Mouse (Mus musculus): ENCODE data around the gene Gsg1l. TPM values are rescaled to one million over a fixed set of nuclear protein-coding genes. Genes with fewer than 3 reads are reported as not detected.

The Gsg1l gene
- polyA plus RNA-seq, 1 experiment from 2014 or later = 4.7 TPM

GRCm38 (mm10) chr7:126094738-126095137 lies 12.5 kb upstream of the Gsg1l start:
- Histone ChIP-seq H3K4me3 (no peak overlapping the region), H3K9me3 (peaks cover 5% of the 10 kb centered on the region; the same call in 1 of the 2 replicates), H3K36me3 (peaks cover 41% of the 10 kb centered on the region), H3K27ac (no peak overlapping the region), H3K4me1 (replicated peaks) (no peaks in the 10 kb centered on the region), H3K27me3 (ENCODE audit: insufficient read depth, poor library complexity, severe bottlenecking) (no peaks in the 10 kb centered on the region)
- no peak for DNase-seq (ENCODE audit: low spot score)
- whole genome bisulfite sequencing = 89% methylated on average over 5 of the region's 5 CpGs

GRCm38 (mm10) chr7:126093162-126093561 lies 11.0 kb upstream of the Gsg1l start:
- no peaks in the 10 kb centered on the region for H3K4me1 ChIP-seq (replicated peaks)
- H3K36me3 ChIP-seq = peaks cover 27% of the 10 kb centered on the region
- WGBS = 52% methylated on average over 3 of the region's 3 CpGs
- H3K27me3 ChIP-seq (ENCODE audit: insufficient read depth, poor library complexity, severe bottlenecking) = no peaks in the 10 kb centered on the region
- H3K9me3 ChIP-seq = peaks cover 5% of the 10 kb centered on the region; the same call in 1 of the 2 replicates
- H3K4me3 ChIP-seq = no peak overlapping the region
- no peak overlapping the region for H3K27ac ChIP-seq
- DNase-seq (ENCODE audit: low spot score) = no peak

- WGBS = 21% methylated on average over 6 of the region's 6 CpGs
- H3K27me3 ChIP-seq (ENCODE audit: insufficient read depth, poor library complexity, severe bottlenecking) = peaks cover 24% of the 10 kb centered on the region
- H3K36me3 ChIP-seq = no peaks in the 10 kb centered on the region
- H3K27ac ChIP-seq = no peak overlapping the region
- peak; percentile 60 for DNase-seq (ENCODE audit: low spot score)
- peaks cover 5% of the 10 kb centered on the region; the same call in 1 of the 2 replicates for H3K9me3 ChIP-seq
- H3K4me1 ChIP-seq (replicated peaks) = peaks cover 23% of the 10 kb centered on the region
- H3K4me3 ChIP-seq = no peak overlapping the region
Observed at GRCm38 (mm10) chr7:126089782-126090181, 7.6 kb upstream of the Gsg1l start.

- 20% methylated on average over 6 of the region's 6 CpGs for WGBS
Observed at GRCm38 (mm10) chr7:126088155-126088554, 5.9 kb upstream of the Gsg1l start.

GRCm38 (mm10) chr7:126087602-126088001 lies 5.4 kb upstream of the Gsg1l start:
- Histone ChIP-seq H3K36me3 (no peaks in the 10 kb centered on the region), H3K4me3 (no peak overlapping the region), H3K27ac (no peak overlapping the region), H3K27me3 (ENCODE audit: insufficient read depth, poor library complexity, severe bottlenecking) (peaks cover 46% of the 10 kb centered on the region), H3K9me3 (peaks cover 5% of the 10 kb centered on the region; the same call in 1 of the 2 replicates), H3K4me1 (replicated peaks) (peaks cover 40% of the 10 kb centered on the region)
- WGBS = 76% methylated on average over 10 of the region's 10 CpGs
- DNase-seq (ENCODE audit: low spot score) = no peak

More at GRCm38 (mm10) chr7:126088155-126088554, 5.9 kb upstream of the Gsg1l start:
- no peaks in the 10 kb centered on the region for H3K36me3 ChIP-seq
- peaks cover 36% of the 10 kb centered on the region for H3K4me1 ChIP-seq (replicated peaks)
- H3K9me3 ChIP-seq = peaks cover 5% of the 10 kb centered on the region; the same call in 1 of the 2 replicates
- DNase-seq (ENCODE audit: low spot score) = no peak
- no peak overlapping the region for H3K4me3 ChIP-seq
- H3K27ac ChIP-seq = no peak overlapping the region
- H3K27me3 ChIP-seq (ENCODE audit: insufficient read depth, poor library complexity, severe bottlenecking) = peaks cover 41% of the 10 kb centered on the region

- DNase-seq (ENCODE audit: low spot score) = no peak
- no peak overlapping the region for H3K4me3 ChIP-seq
- H3K36me3 ChIP-seq = no peaks in the 10 kb centered on the region
- H3K9me3 ChIP-seq = peaks cover 5% of the 10 kb centered on the region; the same call in 1 of the 2 replicates
- peaks cover 52% of the 10 kb centered on the region for H3K4me1 ChIP-seq (replicated peaks)
- peaks cover 59% of the 10 kb centered on the region for H3K27me3 ChIP-seq (ENCODE audit: insufficient read depth, poor library complexity, severe bottlenecking)
- H3K27ac ChIP-seq = no peak overlapping the region
- WGBS = 41% methylated on average over 6 of the region's 6 CpGs
Observed at GRCm38 (mm10) chr7:126086321-126086741, 4.1 kb upstream of the Gsg1l start.

- H3K27me3 ChIP-seq (ENCODE audit: insufficient read depth, poor library complexity, severe bottlenecking) = peaks cover 71% of the 10 kb centered on the region
- no peak overlapping the region for H3K4me3 ChIP-seq
- 92% methylated on average over 9 of the region's 9 CpGs for WGBS
- no peak for DNase-seq (ENCODE audit: low spot score)
- H3K4me1 ChIP-seq (replicated peaks) = peaks cover 60% of the 10 kb centered on the region
- no peaks in the 10 kb centered on the region for H3K36me3 ChIP-seq
- no peak overlapping the region for H3K27ac ChIP-seq
- no peaks in the 10 kb centered on the region for H3K9me3 ChIP-seq
Observed at GRCm38 (mm10) chr7:126085154-126085553, 2.9 kb upstream of the Gsg1l start.

GRCm38 (mm10) chr7:126083980-126084348 lies 1.8 kb upstream of the Gsg1l start:
- no peaks in the 10 kb centered on the region for H3K36me3 ChIP-seq
- H3K9me3 ChIP-seq = no peaks in the 10 kb centered on the region
- H3K4me3 ChIP-seq = no peak overlapping the region
- 8% methylated on average over 4 of the region's 4 CpGs for WGBS
- no peak for DNase-seq (ENCODE audit: low spot score)
- no peak overlapping the region for H3K27ac ChIP-seq
- peaks cover 82% of the 10 kb centered on the region for H3K27me3 ChIP-seq (ENCODE audit: insufficient read depth, poor library complexity, severe bottlenecking)
- peaks cover 66% of the 10 kb centered on the region for H3K4me1 ChIP-seq (replicated peaks)

- peaks cover 88% of the 10 kb centered on the region for H3K27me3 ChIP-seq (ENCODE audit: insufficient read depth, poor library complexity, severe bottlenecking)
- 26% methylated on average over 9 of the region's 9 CpGs for WGBS
- no peaks in the 10 kb centered on the region for H3K9me3 ChIP-seq
- peaks cover 66% of the 10 kb centered on the region for H3K4me1 ChIP-seq (replicated peaks)
- no peak overlapping the region for H3K27ac ChIP-seq
- no peak for DNase-seq (ENCODE audit: low spot score)
- H3K36me3 ChIP-seq = no peaks in the 10 kb centered on the region
- no peak overlapping the region for H3K4me3 ChIP-seq
Observed at GRCm38 (mm10) chr7:126083341-126083979, 1.2 kb upstream of the Gsg1l start.

- whole genome bisulfite sequencing = 1% methylated on average over 80 of the region's 80 CpGs
- peak; percentile 14 for DNase-seq (ENCODE audit: low spot score)
- peak overlapping the region; percentile 66 for H3K4me3 ChIP-seq
- H3K36me3 ChIP-seq = no peaks in the 10 kb centered on the region
- peaks cover 57% of the 10 kb centered on the region for H3K4me1 ChIP-seq (replicated peaks)
- H3K9me3 ChIP-seq = no peaks in the 10 kb centered on the region
- peak overlapping the region; percentile 76 for H3K27ac ChIP-seq
- peaks cover 90% of the 10 kb centered on the region for H3K27me3 ChIP-seq (ENCODE audit: insufficient read depth, poor library complexity, severe bottlenecking)
Observed at GRCm38 (mm10) chr7:126081727-126082285, 405 bp downstream of the Gsg1l start.

- Histone ChIP-seq H3K9me3 (no peaks in the 10 kb centered on the region), H3K4me1 (replicated peaks) (peaks cover 50% of the 10 kb centered on the region), H3K27ac (peak overlapping the region; percentile 76), H3K36me3 (no peaks in the 10 kb centered on the region), H3K4me3 (peak overlapping the region; percentile 66), H3K27me3 (ENCODE audit: insufficient read depth, poor library complexity, severe bottlenecking) (peaks cover 83% of the 10 kb centered on the region)
- 17% methylated on average over 16 of the region's 16 CpGs for WGBS
- peak; percentile 23 for DNase-seq (ENCODE audit: low spot score)
Observed at GRCm38 (mm10) chr7:126080949-126081654, 1.1 kb downstream of the Gsg1l start.

- Histone ChIP-seq H3K9me3 (no peaks in the 10 kb centered on the region), H3K4me1 (replicated peaks) (peaks cover 25% of the 10 kb centered on the region), H3K27ac (no peak overlapping the region), H3K4me3 (no peak overlapping the region), H3K27me3 (ENCODE audit: insufficient read depth, poor library complexity, severe bottlenecking) (peaks cover 45% of the 10 kb centered on the region), H3K36me3 (no peaks in the 10 kb centered on the region)
- no peak for DNase-seq (ENCODE audit: low spot score)
- WGBS = 89% methylated on average over 1 of the region's 1 CpGs
Observed at GRCm38 (mm10) chr7:126076935-126077334, 5.3 kb downstream of the Gsg1l start.

- 0 out of 2 replicates have a peak overlapping the region, but pooled peaks have one; percentile 35 for H3K27ac ChIP-seq
- H3K36me3 ChIP-seq = no peaks in the 10 kb centered on the region
- no peak overlapping the region for H3K4me3 ChIP-seq
- H3K4me1 ChIP-seq (replicated peaks) = 0 out of 2 replicates have a peak, but pooled peaks cover 11% of the 10 kb centered on the region
- no peak for DNase-seq (ENCODE audit: low spot score)
- H3K9me3 ChIP-seq = no peaks in the 10 kb centered on the region
- 81% methylated on average over 9 of the region's 9 CpGs for WGBS
- H3K27me3 ChIP-seq (ENCODE audit: insufficient read depth, poor library complexity, severe bottlenecking) = peaks cover 26% of the 10 kb centered on the region
Observed at GRCm38 (mm10) chr7:126075058-126075457, 7.2 kb downstream of the Gsg1l start.

Data from hindbrain, embryonic 10.5 days (tissue).